Mouse (Mus musculus) C2C12 (cell line): ENCODE data around the gene Ndufs6. TPM values are rescaled to one million over a fixed set of nuclear protein-coding genes. Genes with fewer than 3 reads are reported as not detected.

Source experiments
- H3K27me3 ChIP-seq: one replicate; pipeline ENCODE4 v1.6.1; 2011; ENCODE audit not compliant: control insufficient read depth, insufficient read depth, insufficient read length
- H3K36me3 ChIP-seq: one replicate; pipeline ENCODE4 v1.6.1; 2011; ENCODE audit not compliant: control insufficient read depth, insufficient read depth
- H3K4me3 ChIP-seq: one replicate; pipeline ENCODE4 v1.5.1; 2011; ENCODE audit warnings: mild to moderate bottlenecking, control low read depth; ENCODE audit not compliant: poor library complexity, insufficient read depth, severe bottlenecking
- H3K79me2 ChIP-seq: one replicate; pipeline ENCODE4 v1.6.1; 2011; ENCODE audit not compliant: control insufficient read depth, insufficient read depth
- H3K79me3 ChIP-seq: one replicate; pipeline ENCODE4 v1.6.1; 2011; ENCODE audit warnings: low read depth, control low read depth
- H3ac ChIP-seq: one replicate; pipeline ENCODE3; 2011; ENCODE audit warnings: low read depth; ENCODE audit not compliant: control insufficient read depth, insufficient read length
- CEBPB ChIP-seq: IDR thresholded peaks from one replicate; pipeline ENCODE4 v1.6.1; 2011; ENCODE audit warnings: low read depth, mild to moderate bottlenecking, control low read depth, moderate library complexity
- CTCF ChIP-seq: IDR thresholded peaks from one replicate; pipeline ENCODE4 v1.5.1; 2011; ENCODE audit not compliant: control insufficient read depth, insufficient read depth, insufficient read length
- FOSL1 ChIP-seq: IDR thresholded peaks from one replicate; pipeline ENCODE4 v1.8.0; 2011; ENCODE audit warnings: mild to moderate bottlenecking, low read length; ENCODE audit not compliant: poor library complexity, insufficient read depth, severe bottlenecking
- MAX ChIP-seq: IDR thresholded peaks from one replicate; pipeline ENCODE4 v1.6.1; 2011; ENCODE audit warnings: mild to moderate bottlenecking, control low read depth
- MYOD1 ChIP-seq: IDR thresholded peaks from one replicate; pipeline ENCODE4 v1.6.1; 2011; ENCODE audit warnings: low read depth; ENCODE audit not compliant: control insufficient read depth, insufficient read length
- MYOG ChIP-seq: IDR thresholded peaks from one replicate; pipeline ENCODE4 v1.6.1; 2011; ENCODE audit not compliant: control insufficient read depth, insufficient read length; ENCODE audit errors: extremely low read depth
- USF1 ChIP-seq: IDR thresholded peaks from one replicate; pipeline ENCODE4 v1.6.1; 2011; ENCODE audit warnings: low read depth, mild to moderate bottlenecking, control low read depth, moderate library complexity
- polyA plus RNA-seq: library from polyadenylated mRNA; unstranded; fragments of >200 nt; fragmentation: generic; extraction: Trizol; gene quantifications from one replicate; pipeline ENCODE4 v1.2.1, GENCODE M21; 2012; ENCODE audit warnings: missing spikeins

Gene Ndufs6
- polyA plus RNA-seq, 1 experiment: 288 TPM

- Histone ChIP-seq H3K79me2 (no peaks in the 10 kb centered on the region), H3K36me3 (no peaks in the 10 kb centered on the region), H3K4me3 (no peak overlapping the region), H3ac (no peak overlapping the region), H3K27me3 (peaks cover 14% of the 10 kb centered on the region), H3K79me3 (no peaks in the 10 kb centered on the region)
- no peak for TF ChIP-seq CEBPB
- no peak for TF ChIP-seq FOSL1
- TF ChIP-seq USF1: no peak
- TF ChIP-seq CTCF: no peak
- no peak for TF ChIP-seq MAX
- TF ChIP-seq MYOG: no peak
- no peak for TF ChIP-seq MYOD1
These were observed 24.1 kb upstream of the Ndufs6 start for GRCm38 (mm10) chr13:73352491-73352890.

- Histone ChIP-seq H3K27me3 (peaks cover 14% of the 10 kb centered on the region), H3K79me2 (no peaks in the 10 kb centered on the region), H3K4me3 (no peak overlapping the region), H3ac (no peak overlapping the region), H3K79me3 (no peaks in the 10 kb centered on the region), H3K36me3 (no peaks in the 10 kb centered on the region)
- TF ChIP-seq MYOG: no peak
- TF ChIP-seq FOSL1: no peak
- TF ChIP-seq USF1: no peak
- no peak for TF ChIP-seq CTCF
These were observed 23.6 kb upstream of the Ndufs6 start for GRCm38 (mm10) chr13:73351910-73352309.

- H3K79me3 ChIP-seq: no peaks in the 10 kb centered on the region
- no peaks in the 10 kb centered on the region for H3K36me3 ChIP-seq
- H3K4me3 ChIP-seq: no peak overlapping the region
- no peak overlapping the region for H3ac ChIP-seq
- peaks cover 14% of the 10 kb centered on the region for H3K27me3 ChIP-seq
- TF ChIP-seq CEBPB (no peak), CTCF (no peak), USF1 (no peak), MYOD1 (no peak), MYOG (no peak), FOSL1 (no peak), MAX (no peak)
- no peaks in the 10 kb centered on the region for H3K79me2 ChIP-seq
These were observed 22.4 kb upstream of the Ndufs6 start for GRCm38 (mm10) chr13:73350741-73351140.

GRCm38 (mm10) chr13:73347922-73348650 is 19.7 kb upstream of the Ndufs6 start:
- Histone ChIP-seq H3K79me3 (no peaks in the 10 kb centered on the region), H3ac (no peak overlapping the region), H3K4me3 (no peak overlapping the region), H3K79me2 (no peaks in the 10 kb centered on the region), H3K27me3 (peaks cover 9% of the 10 kb centered on the region), H3K36me3 (no peaks in the 10 kb centered on the region)
- TF ChIP-seq MYOG (no peak), CTCF (no peak), MAX (no peak), FOSL1 (no peak)

GRCm38 (mm10) chr13:73347171-73347570 is 18.8 kb upstream of the Ndufs6 start:
- no peaks in the 10 kb centered on the region for H3K79me2 ChIP-seq
- no peaks in the 10 kb centered on the region for H3K36me3 ChIP-seq
- peaks cover 3% of the 10 kb centered on the region for H3K27me3 ChIP-seq
- H3K79me3 ChIP-seq: no peaks in the 10 kb centered on the region
- TF ChIP-seq MYOG (no peak), MYOD1 (no peak)
- no peak overlapping the region for H3ac ChIP-seq
- no peak overlapping the region for H3K4me3 ChIP-seq

- no peak overlapping the region for H3K4me3 ChIP-seq
These were observed 18.4 kb upstream of the Ndufs6 start for GRCm38 (mm10) chr13:73346743-73347142.

More at GRCm38 (mm10) chr13:73346743-73347142, 18.4 kb upstream of the Ndufs6 start:
- H3K79me2 ChIP-seq: no peaks in the 10 kb centered on the region
- TF ChIP-seq USF1 (no peak), MYOG (no peak), MYOD1 (no peak), CTCF (no peak), MAX (no peak), FOSL1 (no peak), CEBPB (no peak)
- peaks cover 3% of the 10 kb centered on the region for H3K27me3 ChIP-seq
- no peaks in the 10 kb centered on the region for H3K36me3 ChIP-seq
- H3K79me3 ChIP-seq: no peaks in the 10 kb centered on the region
- H3ac ChIP-seq: no peak overlapping the region
